Mouse (Mus musculus): ENCODE measurements around the gene 1110051M20Rik.
A peak's percentile ranks its signal among the peaks of the same experiment; 100 is the strongest.

The 1110051M20Rik gene

GRCm38 (mm10) chr2:91308680-91309079 is 135.8 kb downstream of the 1110051M20Rik start:
- peak; percentile 35 for DNase-seq (ENCODE audit: extremely low spot score, low read depth, low spot score)

GRCm38 (mm10) chr2:91306589-91306988 is 137.9 kb downstream of the 1110051M20Rik start:
- no peak for DNase-seq (ENCODE audit: extremely low spot score, low read depth, low spot score)

GRCm38 (mm10) chr2:91305926-91306325 is 138.6 kb downstream of the 1110051M20Rik start:
- DNase-seq (ENCODE audit: extremely low spot score, low read depth, low spot score) = no peak

GRCm38 (mm10) chr2:91302845-91303244 is 141.7 kb downstream of the 1110051M20Rik start:
- no peak for DNase-seq (ENCODE audit: extremely low spot score, low read depth, low spot score)

- no peak for DNase-seq (ENCODE audit: extremely low spot score, low read depth, low spot score)
These were observed 142.7 kb downstream of the 1110051M20Rik start for GRCm38 (mm10) chr2:91301836-91302235.

- no peak for DNase-seq (ENCODE audit: extremely low spot score, low read depth, low spot score)
These were observed 143.7 kb downstream of the 1110051M20Rik start for GRCm38 (mm10) chr2:91300784-91301183.

GRCm38 (mm10) chr2:91299156-91299555 is 145.3 kb downstream of the 1110051M20Rik start:
- DNase-seq (ENCODE audit: extremely low spot score, low read depth, low spot score) = no peak

GRCm38 (mm10) chr2:91295895-91296294 is 148.6 kb downstream of the 1110051M20Rik start:
- DNase-seq (ENCODE audit: extremely low spot score, low read depth, low spot score) = no peak

- no peak for DNase-seq (ENCODE audit: extremely low spot score, low read depth, low spot score)
These were observed 150.3 kb downstream of the 1110051M20Rik start for GRCm38 (mm10) chr2:91294226-91294625.

- DNase-seq (ENCODE audit: extremely low spot score, low read depth, low spot score) = no peak
These were observed 153.1 kb downstream of the 1110051M20Rik start for GRCm38 (mm10) chr2:91291197-91292007.

GRCm38 (mm10) chr2:91287563-91287962 is 156.9 kb downstream of the 1110051M20Rik start:
- DNase-seq (ENCODE audit: extremely low spot score, low read depth, low spot score) = no peak

- DNase-seq (ENCODE audit: extremely low spot score, low read depth, low spot score) = no peak
These were observed 158.5 kb downstream of the 1110051M20Rik start for GRCm38 (mm10) chr2:91285885-91286505.

GRCm38 (mm10) chr2:91284375-91285199 is 159.9 kb downstream of the 1110051M20Rik start:
- DNase-seq (ENCODE audit: extremely low spot score, low read depth, low spot score) = no peak

- DNase-seq (ENCODE audit: extremely low spot score, low read depth, low spot score) = no peak
These were observed 160.5 kb downstream of the 1110051M20Rik start for GRCm38 (mm10) chr2:91283972-91284371.

- no peak for DNase-seq (ENCODE audit: extremely low spot score, low read depth, low spot score)
These were observed 163.1 kb downstream of the 1110051M20Rik start for GRCm38 (mm10) chr2:91281366-91281765.

- no peak for DNase-seq (ENCODE audit: extremely low spot score, low read depth, low spot score)
These were observed 165.1 kb downstream of the 1110051M20Rik start for GRCm38 (mm10) chr2:91279372-91279755.

GRCm38 (mm10) chr2:91278749-91279371 is 165.6 kb downstream of the 1110051M20Rik start:
- DNase-seq (ENCODE audit: extremely low spot score, low read depth, low spot score) = no peak

- DNase-seq (ENCODE audit: extremely low spot score, low read depth, low spot score) = no peak
These were observed 174.8 kb downstream of the 1110051M20Rik start for GRCm38 (mm10) chr2:91269687-91270133.

- no peak for DNase-seq (ENCODE audit: extremely low spot score, low read depth, low spot score)
These were observed 175.8 kb downstream of the 1110051M20Rik start for GRCm38 (mm10) chr2:91268706-91269105.

- no peak for DNase-seq (ENCODE audit: extremely low spot score, low read depth, low spot score)
These were observed 176.5 kb downstream of the 1110051M20Rik start for GRCm38 (mm10) chr2:91268042-91268441.
